In the genomic region with DNA sequence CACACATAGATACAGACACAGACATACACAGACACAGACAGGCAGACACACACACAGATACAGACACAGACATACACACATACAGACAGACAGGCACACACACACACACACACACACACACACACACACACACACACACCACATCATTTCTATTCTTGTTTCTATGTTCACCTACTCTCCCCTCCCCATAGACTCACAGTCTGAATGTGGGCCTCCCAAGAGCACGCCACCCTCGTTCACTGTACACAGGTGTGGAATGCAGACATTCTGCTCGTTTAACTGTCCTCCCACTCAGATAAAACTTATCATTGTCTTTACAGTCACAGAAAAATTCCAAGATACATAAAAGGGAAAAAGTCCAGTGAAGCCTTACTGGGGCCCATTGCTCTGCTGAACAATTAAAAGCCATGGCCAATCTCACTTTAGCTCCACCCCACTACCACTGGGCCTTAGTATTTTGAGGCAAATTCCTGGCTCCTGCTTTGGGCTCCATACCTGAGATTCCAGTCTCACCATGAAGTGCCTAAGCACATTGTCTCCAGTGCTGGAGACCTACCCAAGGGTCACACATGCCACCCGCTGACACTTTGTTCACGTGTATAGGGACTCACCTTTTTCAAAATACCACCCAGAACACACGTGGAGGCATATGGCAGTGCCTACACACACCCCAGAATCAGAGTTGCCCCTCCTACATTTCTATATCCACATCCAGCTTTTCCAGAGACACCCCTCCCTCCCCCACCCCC, we compare ENCODE assay signal across 16 mouse cellular contexts.
DNase-seq lines count a peak whose midpoint lies in the region; ATAC-seq and TF ChIP-seq lines count a peak whose summit lies in the region.
"Had no signal": no experiment of that assay in that cellular context is flagged by ENCODE, and none has a peak within 500 bp of the region (broad histone marks: within the 10 kb centered on the region; RNA-seq: fewer than 3 reads in every experiment).

No protein-coding gene starts in this region.

- H3K27me3 ChIP-seq in heart, embryonic 16.5 days (ENCODE audit: control insufficient read depth, insufficient read depth, low read length), result no peaks in the 10 kb centered on the region
- H3K27me3 ChIP-seq in heart, adult 2 months (ENCODE audit: control insufficient read depth, insufficient read depth, low read length), result no peaks in the 10 kb centered on the region
- no peaks in the 10 kb centered on the region for H3K27me3 ChIP-seq in embryonic facial prominence, embryonic 13.5 days
- H3K27me3 ChIP-seq: midbrain, embryonic 12.5 days; stomach, embryonic 15.5 days had no signal

- no peak for ATAC-seq in heart, embryonic 16.5 days (replicated peaks; ENCODE audit: extremely low read depth, insufficient read depth, low FRiP score)
- ATAC-seq in embryonic facial prominence, embryonic 13.5 days (ENCODE audit: insufficient number of reproducible peaks, insufficient read depth, low FRiP score, low TSS enrichment, low read depth), result no peak

- H3K36me3 ChIP-seq in heart, embryonic 16.5 days (ENCODE audit: control insufficient read depth, insufficient read depth), result peaks cover 5% of the 10 kb centered on the region; the same call in 1 of the 2 replicates
- peaks cover 5% of the 10 kb centered on the region; the same call in 1 of the 2 replicates for H3K36me3 ChIP-seq in heart, adult 2 months (ENCODE audit: control insufficient read depth, insufficient read depth, low read length)
- H3K36me3 ChIP-seq in embryonic facial prominence, embryonic 13.5 days, result peaks cover 19% of the 10 kb centered on the region; the same call in 1 of the 2 replicates
- H3K36me3 ChIP-seq: midbrain, embryonic 12.5 days; stomach, embryonic 15.5 days had no signal

- no peaks in the 10 kb centered on the region for H3K9me3 ChIP-seq in heart, embryonic 16.5 days (replicated peaks; ENCODE audit: control insufficient read depth, low read length)
- H3K9me3 ChIP-seq in embryonic facial prominence, embryonic 13.5 days, result no peaks in the 10 kb centered on the region
- H3K9me3 ChIP-seq: midbrain, embryonic 12.5 days; stomach, embryonic 15.5 days had no signal

- no peaks in the 10 kb centered on the region for H3K79me2 ChIP-seq in heart, adult 2 months (replicated peaks; ENCODE audit: control insufficient read depth, insufficient read depth, low read length)

- WGBS in heart, embryonic 16.5 days, result 58% methylated on average over 6 of the region's 6 CpGs
- 73% methylated on average over 6 of the region's 6 CpGs for WGBS in heart, adult 2 months
- 58% methylated on average over 6 of the region's 6 CpGs for WGBS in embryonic facial prominence, embryonic 13.5 days

- intact Hi-C loops in heart, adult 2 months (cut with DNase I), result no loop called here

- H3K4me1 ChIP-seq in heart, embryonic 16.5 days (ENCODE audit: control insufficient read depth, insufficient read depth, low read length), result peaks cover 3% of the 10 kb centered on the region
- H3K4me1 ChIP-seq in heart, adult 2 months (ENCODE audit: control insufficient read depth, insufficient read depth, low read length), result peaks cover 3% of the 10 kb centered on the region; the same call in 1 of the 2 replicates
- peaks cover 20% of the 10 kb centered on the region for H3K4me1 ChIP-seq in embryonic facial prominence, embryonic 13.5 days
- H3K4me1 ChIP-seq: stomach, embryonic 15.5 days had no signal

- H3K9ac ChIP-seq in heart, embryonic 16.5 days (ENCODE audit: low read length), result no peak overlapping the region
- H3K9ac ChIP-seq in heart, adult 2 months (ENCODE audit: low read depth, low read length), result no peak overlapping the region
- H3K9ac ChIP-seq in embryonic facial prominence, embryonic 13.5 days, result no peak overlapping the region
- H3K9ac ChIP-seq: hindbrain, embryonic 14.5 days; midbrain, embryonic 12.5 days; stomach, embryonic 15.5 days had no signal

- peak overlapping the region; percentile 51 for H3K27ac ChIP-seq in heart, embryonic 16.5 days (ENCODE audit: low read length)
- H3K27ac ChIP-seq in heart, adult 2 months, result no peak overlapping the region; the same call in 1 of the 2 replicates
- H3K27ac ChIP-seq in embryonic facial prominence, embryonic 13.5 days, result peak overlapping the region; percentile 80
- H3K27ac ChIP-seq: hindbrain, embryonic 14.5 days; midbrain, embryonic 12.5 days; stomach, embryonic 15.5 days had no signal

- TF ChIP-seq POLR2A in heart, adult 2 months (IDR thresholded peaks at IDR 0.05; ENCODE audit: insufficient read depth, low read depth, low read length), result no peak

- no peak for TF ChIP-seq CTCF in heart, adult 2 months (IDR thresholded peaks at IDR 0.05)

- no peak overlapping the region for H3K4me3 ChIP-seq in heart, embryonic 16.5 days (ENCODE audit: low read length)
- H3K4me3 ChIP-seq in heart, adult 2 months, result no peak overlapping the region
- no peak overlapping the region for H3K4me3 ChIP-seq in embryonic facial prominence, embryonic 13.5 days
- H3K4me3 ChIP-seq: midbrain, embryonic 12.5 days; myocyte; stomach, embryonic 15.5 days had no signal

- DNase-seq in heart, adult 2 months, result no peak
- DNase-seq in lung, postnatal 25 days (ENCODE audit: low spot score), result peak; percentile 4
- DNase-seq in lung, postnatal 36 days, result no peak
- no peak for DNase-seq in kidney, adult 8-10 months
- no peak for DNase-seq in right cerebral cortex, postnatal 36 days (ENCODE audit: low spot score in 2 of 2)
- DNase-seq: adrenal gland, postnatal 36 days; cerebellum, adult 9-11 months; kidney, adult 9 months; layer of hippocampus, postnatal 36 days; liver had no signal

- no peak overlapping the region for H3K4me2 ChIP-seq in heart, embryonic 16.5 days (ENCODE audit: low read depth, low read length)
- no peak overlapping the region for H3K4me2 ChIP-seq in embryonic facial prominence, embryonic 13.5 days
- H3K4me2 ChIP-seq: hindbrain, embryonic 14.5 days; midbrain, embryonic 12.5 days; stomach, embryonic 15.5 days had no signal

- no peak for TF ChIP-seq EP300 in heart, adult 2 months (IDR thresholded peaks at IDR 0.05; ENCODE audit: insufficient read depth, low read depth, low read length)
